Mouse (Mus musculus): ENCODE data around the gene Pik3ca. TPM values are rescaled to one million over a fixed set of nuclear protein-coding genes. Genes with fewer than 3 reads are reported as not detected.

Gene Pik3ca
- polyA plus RNA-seq (2015; fragmentation: Nextera tagmentation; extraction: Ambion mirVana): 10.3 and 11.8 TPM in 2 replicates

GRCm38 (mm10) chr3:32397461-32398174 lies at the start of gene Pik3ca:
Pik3ca (plus strand) TSS chr3:32397671.
- ATAC-seq (ENCODE audit: insufficient number of reproducible peaks, low FRiP score, low TSS enrichment, low read depth): peak; percentile 63
- Histone ChIP-seq H3K9ac (peak within 1 kb of the TSS; percentile 96), H3K4me2 (replicated peaks) (peak within 1 kb of the TSS; percentile 69), H3K27ac (replicated peaks) (peak within 1 kb of the TSS; percentile 99), H3K9me3 (replicated peaks) (no peaks in the 10 kb centered on the region), H3K27me3 (no peaks in the 10 kb centered on the region), H3K36me3 (no peaks in the 10 kb centered on the region), H3K4me3 (replicated peaks) (peak within 1 kb of the TSS; percentile 89), H3K4me1 (peaks cover 29% of the 10 kb centered on the region)
- under 1% methylated on average over 53 of the region's 65 CpGs for WGBS

GRCm38 (mm10) chr3:32347881-32348280 lies 49.6 kb upstream of the Pik3ca start:
- peaks cover 6% of the 10 kb centered on the region; the same call in 1 of the 2 replicates for H3K36me3 ChIP-seq
- H3K4me3 ChIP-seq (replicated peaks): no peak overlapping the region
- H3K4me2 ChIP-seq (replicated peaks): no peak overlapping the region
- WGBS: 83% methylated on average over 6 of the region's 6 CpGs
- no peak overlapping the region for H3K9ac ChIP-seq
- H3K27ac ChIP-seq (replicated peaks): no peak overlapping the region
- H3K4me1 ChIP-seq: no peaks in the 10 kb centered on the region
- no peaks in the 10 kb centered on the region for H3K27me3 ChIP-seq
- no peaks in the 10 kb centered on the region for H3K9me3 ChIP-seq (replicated peaks)
- no peak for ATAC-seq (ENCODE audit: insufficient number of reproducible peaks, low FRiP score, low TSS enrichment, low read depth)

- Histone ChIP-seq H3K9me3 (replicated peaks) (no peaks in the 10 kb centered on the region), H3K9ac (no peak overlapping the region), H3K27ac (replicated peaks) (no peak overlapping the region), H3K4me3 (replicated peaks) (no peak overlapping the region), H3K27me3 (no peaks in the 10 kb centered on the region), H3K36me3 (no peaks in the 10 kb centered on the region), H3K4me2 (replicated peaks) (no peak overlapping the region), H3K4me1 (peaks cover 11% of the 10 kb centered on the region)
- WGBS: 39% methylated on average over 6 of the region's 6 CpGs
- no peak for ATAC-seq (ENCODE audit: insufficient number of reproducible peaks, low FRiP score, low TSS enrichment, low read depth)
Measured at GRCm38 (mm10) chr3:32361221-32361620, 36.2 kb upstream of the Pik3ca start.

- peaks cover 11% of the 10 kb centered on the region for H3K4me1 ChIP-seq
- no peaks in the 10 kb centered on the region for H3K9me3 ChIP-seq (replicated peaks)
- H3K27ac ChIP-seq (replicated peaks): no peak overlapping the region
- H3K4me3 ChIP-seq (replicated peaks): no peak overlapping the region
- H3K4me2 ChIP-seq (replicated peaks): 0 out of 2 replicates have a peak overlapping the region, but pooled peaks have one; percentile 31
- H3K27me3 ChIP-seq: no peaks in the 10 kb centered on the region
- ATAC-seq (ENCODE audit: insufficient number of reproducible peaks, low FRiP score, low TSS enrichment, low read depth): no peak
- H3K9ac ChIP-seq: no peak overlapping the region
- 54% methylated on average over 4 of the region's 4 CpGs for WGBS
- no peaks in the 10 kb centered on the region for H3K36me3 ChIP-seq
Measured at GRCm38 (mm10) chr3:32364195-32364594, 33.3 kb upstream of the Pik3ca start.

GRCm38 (mm10) chr3:32364841-32365545 lies 32.5 kb upstream of the Pik3ca start:
- Histone ChIP-seq H3K4me2 (replicated peaks) (peak overlapping the region; percentile 87), H3K9ac (peak overlapping the region; percentile 70), H3K4me1 (peaks cover 11% of the 10 kb centered on the region), H3K27ac (replicated peaks) (peak overlapping the region; percentile 75), H3K9me3 (replicated peaks) (no peaks in the 10 kb centered on the region), H3K27me3 (no peaks in the 10 kb centered on the region), H3K4me3 (replicated peaks) (peak overlapping the region; percentile 91), H3K36me3 (no peaks in the 10 kb centered on the region)
- under 1% methylated on average over 54 of the region's 54 CpGs for WGBS
- ATAC-seq (ENCODE audit: insufficient number of reproducible peaks, low FRiP score, low TSS enrichment, low read depth): no peak; the same call in 1 of the 2 replicates

- H3K9me3 ChIP-seq (replicated peaks): no peaks in the 10 kb centered on the region
- peak; percentile 61; the same call in 1 of the 2 replicates for ATAC-seq (ENCODE audit: insufficient number of reproducible peaks, low FRiP score, low TSS enrichment, low read depth)
- H3K27me3 ChIP-seq: no peaks in the 10 kb centered on the region
- no peaks in the 10 kb centered on the region for H3K36me3 ChIP-seq
- H3K27ac ChIP-seq (replicated peaks): peak within 1 kb of the TSS; percentile 75
- WGBS: 2% methylated on average over 35 of the region's 48 CpGs
- H3K9ac ChIP-seq: peak within 1 kb of the TSS; percentile 70
- peak within 1 kb of the TSS; percentile 91 for H3K4me3 ChIP-seq (replicated peaks)
- H3K4me1 ChIP-seq: peaks cover 11% of the 10 kb centered on the region
- peak within 1 kb of the TSS; percentile 87 for H3K4me2 ChIP-seq (replicated peaks)
Measured at GRCm38 (mm10) chr3:32365546-32366245, 31.8 kb upstream of the Pik3ca start, which contains the start of gene Zmat3. Zmat3 (minus strand) TSS chr3:32366014.

- H3K9me3 ChIP-seq (replicated peaks): no peaks in the 10 kb centered on the region
- H3K36me3 ChIP-seq: no peaks in the 10 kb centered on the region
- 0 out of 2 replicates have a peak overlapping the region, but pooled peaks have one; percentile 53 for H3K27ac ChIP-seq (replicated peaks)
- H3K9ac ChIP-seq: no peak overlapping the region
- H3K4me3 ChIP-seq (replicated peaks): peak overlapping the region; percentile 91
- H3K4me1 ChIP-seq: peaks cover 11% of the 10 kb centered on the region
- WGBS: 64% methylated on average over 17 of the region's 17 CpGs
- H3K27me3 ChIP-seq: no peaks in the 10 kb centered on the region
- no peak for ATAC-seq (ENCODE audit: insufficient number of reproducible peaks, low FRiP score, low TSS enrichment, low read depth)
- H3K4me2 ChIP-seq (replicated peaks): peak overlapping the region; percentile 87
Measured at GRCm38 (mm10) chr3:32366246-32366734, 31.2 kb upstream of the Pik3ca start.

- no peak overlapping the region for H3K9ac ChIP-seq
- H3K4me1 ChIP-seq: peaks cover 11% of the 10 kb centered on the region
- H3K9me3 ChIP-seq (replicated peaks): no peaks in the 10 kb centered on the region
- WGBS: 77% methylated on average over 1 of the region's 1 CpGs
- H3K27ac ChIP-seq (replicated peaks): no peak overlapping the region
- ATAC-seq (ENCODE audit: insufficient number of reproducible peaks, low FRiP score, low TSS enrichment, low read depth): no peak
- H3K4me3 ChIP-seq (replicated peaks): no peak overlapping the region
- no peak overlapping the region for H3K4me2 ChIP-seq (replicated peaks)
- H3K36me3 ChIP-seq: no peaks in the 10 kb centered on the region
- no peaks in the 10 kb centered on the region for H3K27me3 ChIP-seq
Measured at GRCm38 (mm10) chr3:32367516-32367915, 30.0 kb upstream of the Pik3ca start.

- no peak overlapping the region for H3K4me3 ChIP-seq (replicated peaks)
- no peak overlapping the region for H3K9ac ChIP-seq
- no peaks in the 10 kb centered on the region for H3K4me1 ChIP-seq
- no peaks in the 10 kb centered on the region for H3K9me3 ChIP-seq (replicated peaks)
- no peak overlapping the region for H3K27ac ChIP-seq (replicated peaks)
- no peaks in the 10 kb centered on the region for H3K36me3 ChIP-seq
- WGBS: 64% methylated on average over 7 of the region's 7 CpGs
- ATAC-seq (ENCODE audit: insufficient number of reproducible peaks, low FRiP score, low TSS enrichment, low read depth): no peak
- no peak overlapping the region for H3K4me2 ChIP-seq (replicated peaks)
- no peaks in the 10 kb centered on the region for H3K27me3 ChIP-seq
Measured at GRCm38 (mm10) chr3:32371957-32372356, 25.5 kb upstream of the Pik3ca start.

- Histone ChIP-seq H3K9me3 (replicated peaks) (no peaks in the 10 kb centered on the region), H3K4me2 (replicated peaks) (no peak overlapping the region), H3K27ac (replicated peaks) (no peak overlapping the region), H3K4me3 (replicated peaks) (no peak overlapping the region), H3K4me1 (no peaks in the 10 kb centered on the region), H3K36me3 (no peaks in the 10 kb centered on the region), H3K27me3 (no peaks in the 10 kb centered on the region), H3K9ac (no peak overlapping the region)
- ATAC-seq (ENCODE audit: insufficient number of reproducible peaks, low FRiP score, low TSS enrichment, low read depth): no peak
- 80% methylated on average over 8 of the region's 8 CpGs for WGBS
Measured at GRCm38 (mm10) chr3:32372470-32372869, 25.0 kb upstream of the Pik3ca start.

- H3K4me2 ChIP-seq (replicated peaks): no peak overlapping the region
- H3K9me3 ChIP-seq (replicated peaks): no peaks in the 10 kb centered on the region
- H3K36me3 ChIP-seq: no peaks in the 10 kb centered on the region
- ATAC-seq (ENCODE audit: insufficient number of reproducible peaks, low FRiP score, low TSS enrichment, low read depth): no peak
- H3K4me1 ChIP-seq: no peaks in the 10 kb centered on the region
- H3K27me3 ChIP-seq: no peaks in the 10 kb centered on the region
- H3K27ac ChIP-seq (replicated peaks): no peak overlapping the region
- 88% methylated on average over 6 of the region's 6 CpGs for WGBS
- H3K4me3 ChIP-seq (replicated peaks): no peak overlapping the region
- H3K9ac ChIP-seq: no peak overlapping the region
Measured at GRCm38 (mm10) chr3:32373236-32373635, 24.2 kb upstream of the Pik3ca start.
